Mouse (Mus musculus): ENCODE data around the gene Otx2.

- TF ChIP-seq CTCF (conservative IDR thresholded peaks at IDR 0.05; ENCODE audit: insufficient read depth, insufficient read length, low read depth, low read length) (no peak), POLR2A (IDR thresholded peaks at IDR 0.05; ENCODE audit: low read depth, low read length) (no peak)
These were observed 40.5 kb downstream of the Otx2 start for GRCm38 (mm10) chr14:48633141-48633540.

All from kidney, adult 2 months (tissue).